Mouse (Mus musculus) forebrain, embryonic 15.5 days (tissue): ENCODE results near the gene Fthl17e. TPM values are rescaled to one million over a fixed set of nuclear protein-coding genes. Genes with fewer than 3 reads are reported as not detected.
A peak's percentile ranks its signal among the peaks of the same experiment; 100 is the strongest.
"Not testable (repeated sequence)": the region's sequence is repeated elsewhere in the genome, so short reads cannot be mapped to it uniquely, and the experiment has no call there.

Experiments used
- ATAC-seq: fragments of 200-750 bp; cut with Nextera tagmentation; replicated peaks from 2 replicates; pipeline ENCODE4 v1.8.0; 2017; ENCODE audit warnings: mild to moderate bottlenecking, moderate TSS enrichment, moderate library complexity
- H3K27ac ChIP-seq: fragments of 300-500 bp; sonication (generic); replicated peaks from 2 replicates; pipeline ENCODE4 v1.5.1; 2015; ENCODE audit warnings: mild to moderate bottlenecking, inconsistent platforms
- H3K27me3 ChIP-seq: fragments of 300-500 bp; sonication (generic); 2 replicates; pipeline ENCODE4 v1.6.1; 2015; ENCODE audit warnings: inconsistent platforms
- H3K36me3 ChIP-seq: fragments of 300-500 bp; sonication (generic); 2 replicates; pipeline ENCODE4 v1.6.1; 2015; ENCODE audit warnings: mild to moderate bottlenecking, inconsistent platforms
- H3K4me1 ChIP-seq: fragments of 300-500 bp; sonication (generic); 2 replicates; pipeline ENCODE4 v1.6.1; 2015; ENCODE audit warnings: inconsistent platforms
- H3K4me2 ChIP-seq: fragments of 300-500 bp; sonication (generic); replicated peaks from 2 replicates; pipeline ENCODE4 v1.6.1; 2015; ENCODE audit warnings: mild to moderate bottlenecking, inconsistent platforms
- H3K4me3 ChIP-seq: fragments of 300-500 bp; sonication (generic); 2 replicates; pipeline ENCODE4 v1.5.1; 2015; ENCODE audit warnings: mild to moderate bottlenecking, inconsistent platforms
- H3K9ac ChIP-seq: fragments of 300-500 bp; sonication (generic); replicated peaks from 2 replicates; pipeline ENCODE4 v1.6.1; 2015; ENCODE audit warnings: mild to moderate bottlenecking, inconsistent platforms
- H3K9me3 ChIP-seq: fragments of 300-500 bp; sonication (generic); 2 replicates; pipeline ENCODE4 v1.6.1; 2016; ENCODE audit warnings: inconsistent platforms
- WGBS: fragments of 180-500 bp; shearing (Covaris S2); methylation state at CpG from one replicate; pipeline ENCODE4 v1.1.7; 2015; ENCODE audit warnings: mixed read lengths; 5-methylcytosine and 5-hydroxymethylcytosine counted together
- polyA plus RNA-seq: library from polyadenylated mRNA; unstranded; fragments of >200 nt; fragmentation: Nextera tagmentation; extraction: Ambion mirVana; gene quantifications from 2 replicates; pipeline ENCODE4 v1.2.1, GENCODE M21; 2015

The Fthl17e gene
- not detected in 2 replicates for polyA plus RNA-seq

GRCm38 (mm10) chrX:9033193-9033592 lies at the start of gene Fthl17e:
Gene Fthl17e, plus strand, starts transcription at chrX:9033493.
- H3K27me3 ChIP-seq, ATAC-seq, H3K9ac ChIP-seq, H3K4me2 ChIP-seq, H3K9me3 ChIP-seq, H3K4me1 ChIP-seq, H3K36me3 ChIP-seq, H3K27ac ChIP-seq, H3K4me3 ChIP-seq: not testable (repeated sequence)
- WGBS: no CpG with 5 or more reads among the region's 10 CpGs

GRCm38 (mm10) chrX:8986655-8987054 lies 46.6 kb upstream of the Fthl17e start, which contains the start of gene Fthl17d:
Gene Fthl17d, minus strand, starts transcription at chrX:8986755.
- WGBS: no CpG with 5 or more reads among the region's 9 CpGs
- not testable (repeated sequence) for ATAC-seq, H3K4me3 ChIP-seq, H3K4me1 ChIP-seq, H3K27ac ChIP-seq, H3K4me2 ChIP-seq, H3K27me3 ChIP-seq, H3K36me3 ChIP-seq, H3K9me3 ChIP-seq, H3K9ac ChIP-seq

GRCm38 (mm10) chrX:9016079-9016478 lies 17.2 kb upstream of the Fthl17e start:
- Histone ChIP-seq H3K27ac (no peak overlapping the region), H3K4me2 (no peak overlapping the region), H3K36me3 (no peaks in the 10 kb centered on the region), H3K9ac (no peak overlapping the region), H3K9me3 (no peaks in the 10 kb centered on the region), H3K27me3 (no peaks in the 10 kb centered on the region), H3K4me3 (no peak overlapping the region), H3K4me1 (no peaks in the 10 kb centered on the region)
- ATAC-seq: no peak
- 25% methylated on average over 1 of the region's 1 CpGs for WGBS

DNA sequence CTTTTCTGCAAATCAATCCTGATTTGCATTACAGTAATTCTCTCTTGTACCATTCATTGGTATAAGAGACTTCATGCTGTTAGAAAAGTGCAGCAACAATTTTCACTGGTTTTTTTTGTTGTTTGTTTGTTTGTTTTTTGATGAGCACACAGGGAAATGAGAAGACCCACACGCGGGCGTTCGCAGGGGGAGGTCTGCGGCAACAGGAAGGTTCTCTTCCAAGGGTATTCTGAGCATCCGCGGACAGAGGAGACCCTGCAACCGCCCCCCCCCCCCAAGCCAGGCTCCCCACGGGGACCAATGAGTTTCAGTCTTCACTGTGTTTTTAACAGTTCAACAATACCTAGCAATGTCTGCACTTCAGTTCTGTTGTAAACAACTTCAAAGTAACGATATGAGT lies 13.8 kb upstream of the Fthl17e start:
- no peak overlapping the region for H3K4me3 ChIP-seq
- 53% methylated on average over 10 of the region's 10 CpGs for WGBS
- no peaks in the 10 kb centered on the region for H3K4me1 ChIP-seq
- ATAC-seq: no peak
- no peak overlapping the region for H3K4me2 ChIP-seq
- no peaks in the 10 kb centered on the region for H3K36me3 ChIP-seq
- no peak overlapping the region for H3K27ac ChIP-seq
- H3K27me3 ChIP-seq: no peaks in the 10 kb centered on the region
- no peak overlapping the region for H3K9ac ChIP-seq
- no peaks in the 10 kb centered on the region for H3K9me3 ChIP-seq

GRCm38 (mm10) chrX:9041611-9042010 lies 8.3 kb downstream of the Fthl17e start:
- H3K9ac ChIP-seq, H3K27ac ChIP-seq, H3K4me1 ChIP-seq, ATAC-seq, H3K36me3 ChIP-seq, H3K4me3 ChIP-seq, H3K4me2 ChIP-seq, H3K9me3 ChIP-seq, H3K27me3 ChIP-seq: not testable (repeated sequence)
- 41% methylated on average over 3 of the region's 4 CpGs for WGBS

DNA sequence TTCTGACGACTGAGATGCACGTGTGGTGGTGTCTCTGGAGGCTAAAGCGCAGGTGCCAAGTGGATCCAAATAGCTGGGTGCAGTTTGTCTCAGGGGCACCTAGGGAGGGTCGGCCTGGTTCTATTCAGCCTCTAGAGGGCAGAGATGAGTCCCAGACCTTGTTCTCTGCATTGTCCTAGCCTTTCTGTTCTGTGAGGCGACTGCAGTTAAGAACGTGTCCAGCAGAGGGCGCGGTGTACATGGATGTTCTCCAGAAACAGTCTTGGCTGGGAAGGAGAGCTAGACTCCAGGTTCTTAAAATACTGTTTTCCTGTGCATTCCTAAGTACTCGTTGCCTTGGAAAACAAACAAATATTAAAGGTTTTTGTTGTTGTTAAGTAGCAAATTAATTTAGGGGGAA lies 27.7 kb downstream of the Fthl17e start:
- H3K4me2 ChIP-seq, H3K36me3 ChIP-seq, H3K27me3 ChIP-seq, H3K27ac ChIP-seq, H3K9ac ChIP-seq, ATAC-seq, H3K4me1 ChIP-seq, H3K4me3 ChIP-seq, H3K9me3 ChIP-seq: not testable (repeated sequence)
- 31% methylated on average over 9 of the region's 9 CpGs for WGBS

DNA sequence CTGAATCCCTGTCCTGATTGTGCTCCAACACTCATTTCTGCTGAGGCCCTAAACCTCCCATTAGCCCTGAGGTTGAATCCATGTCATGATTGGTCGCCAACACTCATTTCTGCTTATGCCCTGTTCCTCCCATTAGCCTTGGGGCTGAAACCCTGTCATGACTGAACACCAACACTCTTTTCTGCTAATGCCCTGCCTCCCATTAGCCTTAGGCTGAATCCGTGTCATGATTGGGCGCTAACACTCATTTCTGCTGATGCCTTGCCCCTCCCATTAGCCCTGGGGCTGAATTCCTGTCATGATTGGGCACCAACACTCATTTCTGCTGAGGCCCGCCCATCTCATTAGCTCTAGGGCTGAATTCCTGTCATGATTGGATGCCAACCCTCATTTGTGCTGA lies 28.8 kb downstream of the Fthl17e start:
- H3K9me3 ChIP-seq: no peaks in the 10 kb centered on the region
- H3K36me3 ChIP-seq: no peaks in the 10 kb centered on the region
- 84% methylated on average over 4 of the region's 4 CpGs for WGBS
- H3K27ac ChIP-seq: no peak overlapping the region
- H3K4me3 ChIP-seq: no peak overlapping the region
- no peak for ATAC-seq
- H3K4me2 ChIP-seq: no peak overlapping the region
- H3K27me3 ChIP-seq: no peaks in the 10 kb centered on the region
- H3K9ac ChIP-seq: no peak overlapping the region
- no peaks in the 10 kb centered on the region for H3K4me1 ChIP-seq

GRCm38 (mm10) chrX:9062715-9063114 lies 29.4 kb downstream of the Fthl17e start, which contains the start of gene Fthl17f:
Gene Fthl17f, plus strand, starts transcription at chrX:9063015.
- H3K4me3 ChIP-seq, H3K27me3 ChIP-seq, H3K4me1 ChIP-seq, H3K27ac ChIP-seq, H3K9ac ChIP-seq, H3K9me3 ChIP-seq, H3K4me2 ChIP-seq, H3K36me3 ChIP-seq, ATAC-seq: not testable (repeated sequence)
- 93% methylated on average over 11 of the region's 11 CpGs for WGBS

DNA sequence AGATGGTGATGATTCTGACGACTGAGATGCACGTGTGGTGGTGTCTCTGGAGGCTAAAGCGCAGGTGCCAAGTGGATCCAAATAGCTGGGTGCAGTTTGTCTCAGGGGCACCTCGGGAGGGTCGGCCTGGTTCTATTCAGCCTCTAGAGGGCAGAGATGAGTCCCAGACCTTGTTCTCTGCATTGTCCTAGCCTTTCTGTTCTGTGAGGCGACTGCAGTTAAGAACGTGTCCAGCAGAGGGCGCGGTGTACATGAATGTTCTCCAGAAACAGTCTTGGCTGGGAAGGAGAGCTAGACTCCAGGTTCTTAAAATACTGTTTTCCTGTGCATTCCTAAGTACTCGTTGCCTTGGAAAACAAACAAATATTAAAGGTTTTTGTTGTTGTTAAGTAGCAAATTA lies 44.4 kb downstream of the Fthl17e start:
- not testable (repeated sequence) for H3K9me3 ChIP-seq, H3K4me1 ChIP-seq, H3K4me2 ChIP-seq, H3K27ac ChIP-seq, H3K36me3 ChIP-seq, H3K9ac ChIP-seq, H3K4me3 ChIP-seq, H3K27me3 ChIP-seq
- 17% methylated on average over 9 of the region's 10 CpGs for WGBS
- ATAC-seq: peak; percentile 78

Other genes with a start within 250 kb of the Fthl17e start
- not detected in 2 replicates for gene Ssxb5, start 229.8 kb upstream of the Fthl17e start, polyA plus RNA-seq
- not detected in 2 replicates for gene Gm6592, start 189.5 kb upstream of the Fthl17e start, polyA plus RNA-seq
- not detected in 2 replicates for gene Gm5751, start 159.2 kb upstream of the Fthl17e start, polyA plus RNA-seq
- gene B630019K06Rik, start 141.1 kb upstream of the Fthl17e start, polyA plus RNA-seq: 12.3 and 14.0 TPM in 2 replicates
- not detected in 2 replicates for gene Fthl17b, start 70.5 kb upstream of the Fthl17e start, polyA plus RNA-seq
- not detected in 2 replicates for gene Fthl17c, start 56.9 kb upstream of the Fthl17e start, polyA plus RNA-seq
- not detected in 2 replicates for gene Fthl17d, start 46.7 kb upstream of the Fthl17e start, polyA plus RNA-seq
- not detected in 2 replicates for gene Fthl17f, start 29.5 kb downstream of the Fthl17e start, polyA plus RNA-seq
- gene 4930402K13Rik, start 71.1 kb downstream of the Fthl17e start, polyA plus RNA-seq: not detected in 2 replicates
- 8.0 TPM in 2 replicates for gene Lancl3, start 166.4 kb downstream of the Fthl17e start, polyA plus RNA-seq
- 0.26 TPM in 1 of 2 replicates, not detected in the other for gene Gm14862, start 223.4 kb downstream of the Fthl17e start, polyA plus RNA-seq
- 3.2 and 3.7 TPM in 2 replicates for gene Xk, start 239.3 kb downstream of the Fthl17e start, polyA plus RNA-seq